Mouse (Mus musculus): ENCODE data around the gene Klk1b11. TPM values are rescaled to one million over a fixed set of nuclear protein-coding genes. Genes with fewer than 3 reads are reported as not detected.

Gene Klk1b11
- not detected in 2 replicates for polyA plus RNA-seq (2012; rRNA removed; ENCODE audit: low replicate concordance)

DNA sequence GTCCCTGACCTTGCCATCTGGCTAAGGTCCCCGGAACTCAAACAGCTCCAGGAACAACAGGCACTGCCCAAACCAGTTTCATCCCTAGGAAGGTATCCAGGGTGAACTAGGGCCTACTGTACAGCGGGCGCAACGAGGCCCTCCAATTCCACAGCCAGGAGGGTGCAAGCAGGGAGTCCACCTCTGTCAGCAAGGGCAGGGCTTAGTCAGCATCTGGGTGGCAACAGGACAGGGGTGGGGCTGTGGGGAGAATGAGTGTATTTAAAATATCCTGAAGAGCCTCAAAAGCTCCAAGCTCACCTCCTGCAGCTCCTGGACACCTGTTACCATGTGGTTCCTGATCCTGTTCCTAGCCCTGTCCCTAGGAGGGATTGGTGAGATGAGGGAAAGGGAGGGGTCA lies at the start of gene Klk1b11:
TSS of gene Klk1b11 (plus strand) at position 301 of the 400 bp plus-strand sequence.

DNA sequence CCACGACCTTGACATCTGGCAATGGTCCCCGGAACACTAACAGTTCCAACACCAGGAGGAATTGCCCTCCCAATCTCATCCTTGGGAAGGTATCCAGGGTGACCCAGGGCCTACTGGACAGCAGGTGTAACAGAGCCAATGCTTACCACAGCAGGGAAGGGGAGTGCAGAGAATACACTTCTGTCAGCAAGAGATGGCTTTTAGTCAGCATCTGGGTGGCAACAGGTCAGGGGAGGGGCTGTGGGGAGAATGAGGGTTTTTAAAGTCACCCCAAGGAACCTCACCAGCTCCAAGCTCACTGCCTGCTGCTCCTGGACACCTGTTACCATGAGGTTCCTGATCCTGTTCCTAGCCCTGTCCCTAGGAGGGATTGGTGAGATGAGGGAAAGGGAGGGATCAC lies 45.3 kb upstream of the Klk1b11 start, which contains the start of gene Klk1b8:
TSS of gene Klk1b8 (plus strand) at position 301 of the 400 bp plus-strand sequence.

DNA sequence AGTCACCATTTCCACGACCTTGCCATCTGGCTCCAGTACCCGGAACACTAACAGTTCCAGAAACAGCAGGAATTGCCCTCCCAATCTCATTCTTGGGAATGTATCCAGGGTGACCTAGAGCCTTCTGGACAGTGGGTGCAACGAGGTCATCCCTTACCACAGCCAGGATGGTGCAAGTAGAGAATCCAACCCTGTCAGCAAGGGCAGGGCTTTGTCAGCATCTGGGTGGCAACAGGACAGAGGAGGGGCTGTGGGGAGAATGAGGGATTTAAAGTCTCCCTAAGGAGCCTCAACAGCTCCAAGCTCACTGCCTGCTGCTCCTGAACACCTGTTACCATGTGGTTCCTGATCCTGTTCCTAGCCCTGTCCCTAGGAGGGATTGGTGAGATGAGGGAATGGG lies 29.2 kb upstream of the Klk1b11 start, which contains the start of gene Klk1b1:
TSS of gene Klk1b1 (plus strand) at position 301 of the 400 bp plus-strand sequence.

DNA sequence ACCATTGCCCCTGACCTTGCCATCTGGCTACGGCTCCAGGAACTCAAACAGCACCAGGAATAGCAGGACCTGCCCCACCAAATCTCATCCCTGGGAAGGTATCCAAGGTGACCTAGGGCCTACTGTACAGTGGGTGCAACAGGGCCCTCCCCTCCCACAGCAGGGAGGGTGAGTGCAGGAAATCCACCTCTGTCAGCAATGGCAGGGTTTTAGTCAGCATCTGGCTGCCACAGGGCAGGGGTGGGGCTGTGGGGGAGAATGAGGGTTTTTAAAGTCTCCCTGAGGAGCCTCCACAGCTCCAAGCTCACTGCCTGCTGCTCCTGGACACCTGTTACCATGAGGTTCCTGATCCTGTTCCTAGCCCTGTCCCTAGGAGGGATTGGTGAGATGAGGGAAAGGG lies 19.9 kb upstream of the Klk1b11 start, which contains the start of gene Klk1b9:
TSS of gene Klk1b9 (plus strand) at position 301 of the 400 bp plus-strand sequence.

DNA sequence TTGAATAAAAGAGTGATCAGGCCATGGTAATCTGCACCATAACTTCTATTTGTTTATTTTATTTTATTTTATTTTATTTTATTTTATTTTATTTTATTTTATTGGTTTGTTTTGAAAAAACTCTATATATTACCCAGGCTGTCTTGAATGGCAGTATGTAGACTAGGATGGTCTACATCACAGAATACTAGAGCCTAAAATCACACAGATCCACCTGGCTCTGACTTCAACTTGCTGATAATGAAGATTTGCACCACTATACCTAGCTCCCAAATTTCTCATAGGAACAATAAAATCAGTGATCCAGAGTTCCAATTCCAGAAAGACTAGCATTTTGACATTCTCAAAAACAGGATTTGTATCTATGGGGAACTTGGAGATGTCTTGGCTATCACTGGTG lies 16.2 kb downstream of the Klk1b11 start, which contains the start of gene Klk1b26:
TSS of gene Klk1b26 (plus strand) at position 301 of the 400 bp plus-strand sequence.

Other genes with a start within 250 kb of the Klk1b11 start
- gene Klk12, start 227.0 kb upstream of the Klk1b11 start, polyA plus RNA-seq (2012; rRNA removed; ENCODE audit: low replicate concordance): not detected in 2 replicates
- gene Klk11, start 221.3 kb upstream of the Klk1b11 start, polyA plus RNA-seq (2012; rRNA removed; ENCODE audit: low replicate concordance): 1.2 TPM in 1 of 2 replicates, not detected in the other
- gene Klk10, start 214.8 kb upstream of the Klk1b11 start, polyA plus RNA-seq (2012; rRNA removed; ENCODE audit: low replicate concordance): 1.3 and 6.0 TPM in 2 replicates
- gene Klk9, start 204.0 kb upstream of the Klk1b11 start, polyA plus RNA-seq (2012; rRNA removed; ENCODE audit: low replicate concordance): not detected in 2 replicates
- gene Klk8, start 198.3 kb upstream of the Klk1b11 start, polyA plus RNA-seq (2012; rRNA removed; ENCODE audit: low replicate concordance): 4.9 and 6.5 TPM in 2 replicates
- 0.09 TPM in 1 of 2 replicates, not detected in the other for gene Klk7, start 184.6 kb upstream of the Klk1b11 start, polyA plus RNA-seq (2012; rRNA removed; ENCODE audit: low replicate concordance)
- not detected in 2 replicates for gene Klk6, start 171.4 kb upstream of the Klk1b11 start, polyA plus RNA-seq (2012; rRNA removed; ENCODE audit: low replicate concordance)
- 0.09 TPM in 1 of 2 replicates, not detected in the other for gene Klk5, start 153.9 kb upstream of the Klk1b11 start, polyA plus RNA-seq (2012; rRNA removed; ENCODE audit: low replicate concordance)
- 0.09 TPM in 1 of 2 replicates, not detected in the other for gene Klk4, start 114.7 kb upstream of the Klk1b11 start, polyA plus RNA-seq (2012; rRNA removed; ENCODE audit: low replicate concordance)
- not detected in 2 replicates for gene Klk15, start 62.1 kb upstream of the Klk1b11 start, polyA plus RNA-seq (2012; rRNA removed; ENCODE audit: low replicate concordance)
- gene Klk1b8, start 45.2 kb upstream of the Klk1b11 start, polyA plus RNA-seq (2012; rRNA removed; ENCODE audit: low replicate concordance): not detected in 2 replicates
- gene Klk1b1, start 29.1 kb upstream of the Klk1b11 start, polyA plus RNA-seq (2012; rRNA removed; ENCODE audit: low replicate concordance): not detected in 2 replicates
- gene Klk1b9, start 19.8 kb upstream of the Klk1b11 start, polyA plus RNA-seq (2012; rRNA removed; ENCODE audit: low replicate concordance): not detected in 2 replicates
- gene Klk1b26, start 16.3 kb downstream of the Klk1b11 start, polyA plus RNA-seq (2012; rRNA removed; ENCODE audit: low replicate concordance): not detected in 2 replicates
- 0.19 and 0.28 TPM in 2 replicates for gene Klk1b27, start 56.4 kb downstream of the Klk1b11 start, polyA plus RNA-seq (2012; rRNA removed; ENCODE audit: low replicate concordance)
- not detected in 2 replicates for gene Klk1b21, start 106.5 kb downstream of the Klk1b11 start, polyA plus RNA-seq (2012; rRNA removed; ENCODE audit: low replicate concordance)
- not detected in 2 replicates for gene Klk1b22, start 116.8 kb downstream of the Klk1b11 start, polyA plus RNA-seq (2012; rRNA removed; ENCODE audit: low replicate concordance)
- not detected in 2 replicates for gene Klk1b16, start 140.9 kb downstream of the Klk1b11 start, polyA plus RNA-seq (2012; rRNA removed; ENCODE audit: low replicate concordance)
- gene Klk1b24, start 192.4 kb downstream of the Klk1b11 start, polyA plus RNA-seq (2012; rRNA removed; ENCODE audit: low replicate concordance): not detected in 2 replicates
- not detected in 2 replicates for gene Klk1b3, start 202.3 kb downstream of the Klk1b11 start, polyA plus RNA-seq (2012; rRNA removed; ENCODE audit: low replicate concordance)
- not detected in 2 replicates for gene Klk1b4, start 211.6 kb downstream of the Klk1b11 start, polyA plus RNA-seq (2012; rRNA removed; ENCODE audit: low replicate concordance)
- gene Klk1b5, start 220.1 kb downstream of the Klk1b11 start, polyA plus RNA-seq (2012; rRNA removed; ENCODE audit: low replicate concordance): not detected in 2 replicates
- 0.50 and 2.1 TPM in 2 replicates for gene Klk1, start 229.5 kb downstream of the Klk1b11 start, polyA plus RNA-seq (2012; rRNA removed; ENCODE audit: low replicate concordance)
- not detected in 2 replicates for gene Gm36864, start 240.3 kb downstream of the Klk1b11 start, polyA plus RNA-seq (2012; rRNA removed; ENCODE audit: low replicate concordance)

Data from subcutaneous adipose tissue, adult 2 months (tissue).